Mouse (Mus musculus) heart, embryonic 12.5 days (tissue): Measurements from ENCODE around the gene Creb5. TPM values are rescaled to one million over a fixed set of nuclear protein-coding genes. Genes with fewer than 3 reads are reported as not detected.

Experiments used
- ATAC-seq: fragments of 200-750 bp; cut with Nextera tagmentation; 2 replicates; pipeline ENCODE4 v1.8.0; 2017; ENCODE audit warnings: moderate TSS enrichment, moderate library complexity; ENCODE audit not compliant: insufficient number of reproducible peaks, low FRiP score
- H3K27ac ChIP-seq: fragments of 300-500 bp; sonication (generic); 2 replicates; pipeline ENCODE4 v1.5.1; 2016; ENCODE audit warnings: mild to moderate bottlenecking, moderate library complexity; ENCODE audit not compliant: poor library complexity, severe bottlenecking
- H3K27me3 ChIP-seq: fragments of 300-500 bp; sonication (generic); replicated peaks from 2 replicates; pipeline ENCODE4 v1.6.1; 2016; ENCODE audit warnings: mild to moderate bottlenecking, moderate library complexity
- H3K36me3 ChIP-seq: fragments of 300-500 bp; sonication (generic); 2 replicates; pipeline ENCODE4 v1.6.1; 2016; ENCODE audit warnings: mild to moderate bottlenecking, moderate library complexity
- H3K4me1 ChIP-seq: fragments of 300-500 bp; sonication (generic); replicated peaks from 2 replicates; pipeline ENCODE4 v1.6.1; 2016; ENCODE audit warnings: mild to moderate bottlenecking
- H3K4me2 ChIP-seq: fragments of 300-500 bp; sonication (generic); 2 replicates; pipeline ENCODE4 v1.6.1; 2016; ENCODE audit warnings: mild to moderate bottlenecking, moderate library complexity
- H3K4me3 ChIP-seq: fragments of 300-500 bp; sonication (generic); 2 replicates; pipeline ENCODE4 v1.5.1; 2016; ENCODE audit warnings: mild to moderate bottlenecking
- H3K9ac ChIP-seq: fragments of 300-500 bp; sonication (generic); 2 replicates; pipeline ENCODE4 v1.6.1; 2016; ENCODE audit warnings: mild to moderate bottlenecking, moderate library complexity
- H3K9me3 ChIP-seq: fragments of 300-500 bp; sonication (generic); replicated peaks from 2 replicates; pipeline ENCODE4 v1.6.1; 2016; ENCODE audit warnings: mild to moderate bottlenecking, moderate library complexity
- WGBS: fragments of 180-500 bp; shearing (Covaris S2); methylation state at CpG from one replicate; pipeline ENCODE4 v1.1.7; 2016; 5-methylcytosine and 5-hydroxymethylcytosine counted together
- polyA plus RNA-seq: library from polyadenylated mRNA; unstranded; fragments of >200 nt; fragmentation: Nextera tagmentation; extraction: Ambion mirVana; gene quantifications from 2 replicates; pipeline ENCODE4 v1.2.1, GENCODE M21; 2016

Gene Creb5
- polyA plus RNA-seq, 1 experiment from 2014 or later: 34.9 TPM

DNA sequence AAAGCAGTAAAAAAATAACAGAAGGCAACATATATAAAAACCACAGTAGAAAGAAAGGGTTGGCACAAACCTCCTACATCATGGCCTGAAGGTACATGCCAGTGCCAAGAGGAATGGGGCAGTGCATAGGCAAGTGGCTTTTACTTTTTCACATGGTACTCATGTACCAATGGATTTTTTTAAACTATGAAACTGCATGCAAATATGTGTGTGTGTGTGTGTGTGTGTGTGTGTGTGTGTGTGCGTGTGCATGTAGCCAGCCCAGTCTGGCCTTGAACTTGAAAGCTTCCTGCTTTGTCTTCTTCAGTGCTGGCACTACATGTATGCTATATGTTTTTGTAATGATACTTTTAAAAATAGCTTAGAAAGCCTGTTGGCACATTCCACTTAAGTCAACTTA, 391.2 kb downstream of the Creb5 start:
- H3K4me1 ChIP-seq: peaks cover 5% of the 10 kb centered on the region; the same call in 1 of the 2 replicates
- H3K36me3 ChIP-seq: peaks cover 13% of the 10 kb centered on the region
- no peaks in the 10 kb centered on the region for H3K9me3 ChIP-seq
- no peak overlapping the region for H3K4me2 ChIP-seq
- H3K4me3 ChIP-seq: no peak overlapping the region
- ATAC-seq: no peak
- no peaks in the 10 kb centered on the region for H3K27me3 ChIP-seq
- WGBS: 75% methylated on average over 1 of the region's 1 CpGs
- H3K9ac ChIP-seq: no peak overlapping the region
- no peak overlapping the region for H3K27ac ChIP-seq

DNA sequence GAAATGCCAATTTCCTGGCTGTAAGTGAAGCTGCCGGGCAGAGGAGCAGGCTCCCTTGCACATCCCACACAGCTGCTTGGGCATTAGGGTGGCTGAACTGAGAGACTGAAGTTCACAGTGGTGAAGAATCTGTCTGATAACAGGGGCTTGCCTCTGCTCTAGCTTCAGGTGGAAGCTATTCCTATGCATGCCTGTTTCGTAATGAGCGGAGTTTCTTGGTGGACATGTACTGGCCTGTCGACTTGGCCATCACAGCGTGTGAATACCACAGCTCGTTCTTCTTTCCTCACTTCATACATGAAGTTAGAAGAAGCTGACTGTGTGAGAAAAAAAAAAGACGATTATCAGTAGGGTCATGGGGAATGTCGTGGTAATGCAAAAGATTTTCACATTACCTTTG, 393.0 kb downstream of the Creb5 start:
- no peak for ATAC-seq
- Histone ChIP-seq H3K27ac (no peak overlapping the region), H3K9ac (no peak overlapping the region), H3K36me3 (peaks cover 19% of the 10 kb centered on the region), H3K4me3 (no peak overlapping the region), H3K9me3 (no peaks in the 10 kb centered on the region), H3K4me1 (peaks cover 5% of the 10 kb centered on the region; the same call in 1 of the 2 replicates), H3K27me3 (no peaks in the 10 kb centered on the region), H3K4me2 (no peak overlapping the region)
- WGBS: 80% methylated on average over 8 of the region's 8 CpGs

DNA sequence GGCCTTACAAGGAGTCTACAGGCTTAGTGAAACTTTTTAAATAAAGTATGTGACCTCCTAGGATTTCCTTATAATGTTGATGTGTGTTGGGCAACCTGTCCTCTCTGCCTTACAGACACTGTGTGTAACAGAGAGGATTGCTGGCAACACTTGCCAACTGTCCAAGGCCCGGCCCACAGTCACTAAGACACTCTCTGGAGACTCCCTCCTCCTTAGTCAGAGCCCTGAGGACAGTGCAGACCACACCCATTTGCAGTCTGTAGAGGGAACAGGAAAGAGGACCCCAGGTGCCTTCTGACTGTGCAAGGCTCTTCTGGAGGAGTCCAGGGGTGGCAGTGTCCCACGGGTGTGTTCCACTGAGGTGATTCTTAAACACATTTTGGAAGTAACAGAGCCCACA, 397.3 kb downstream of the Creb5 start:
- Histone ChIP-seq H3K27me3 (no peaks in the 10 kb centered on the region), H3K4me2 (no peak overlapping the region), H3K36me3 (peaks cover 42% of the 10 kb centered on the region), H3K4me1 (no peaks in the 10 kb centered on the region), H3K9ac (no peak overlapping the region), H3K4me3 (no peak overlapping the region), H3K9me3 (no peaks in the 10 kb centered on the region), H3K27ac (no peak overlapping the region)
- 69% methylated on average over 2 of the region's 2 CpGs for WGBS
- ATAC-seq: no peak

DNA sequence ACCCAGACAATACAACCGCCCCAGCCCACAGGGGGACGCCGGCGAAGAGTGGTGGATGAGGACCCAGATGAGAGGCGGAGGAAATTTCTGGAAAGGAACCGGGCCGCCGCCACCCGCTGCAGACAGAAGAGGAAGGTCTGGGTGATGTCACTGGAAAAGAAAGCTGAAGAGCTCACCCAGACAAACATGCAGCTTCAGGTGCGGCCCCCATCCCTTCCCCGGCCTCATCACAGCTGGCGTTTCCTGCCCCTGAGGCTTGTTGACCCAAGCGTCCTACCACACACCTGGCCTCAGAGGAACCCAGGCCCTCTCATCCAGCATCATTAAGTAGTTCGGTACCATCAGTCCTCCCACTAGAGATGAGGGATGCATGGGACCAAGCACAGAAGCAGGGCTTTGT, 398.3 kb downstream of the Creb5 start:
- Histone ChIP-seq H3K4me3 (no peak overlapping the region), H3K9me3 (no peaks in the 10 kb centered on the region), H3K4me1 (no peaks in the 10 kb centered on the region), H3K4me2 (no peak overlapping the region), H3K36me3 (peaks cover 50% of the 10 kb centered on the region), H3K27ac (no peak overlapping the region), H3K9ac (no peak overlapping the region), H3K27me3 (no peaks in the 10 kb centered on the region)
- WGBS: 82% methylated on average over 14 of the region's 14 CpGs
- ATAC-seq: no peak

DNA sequence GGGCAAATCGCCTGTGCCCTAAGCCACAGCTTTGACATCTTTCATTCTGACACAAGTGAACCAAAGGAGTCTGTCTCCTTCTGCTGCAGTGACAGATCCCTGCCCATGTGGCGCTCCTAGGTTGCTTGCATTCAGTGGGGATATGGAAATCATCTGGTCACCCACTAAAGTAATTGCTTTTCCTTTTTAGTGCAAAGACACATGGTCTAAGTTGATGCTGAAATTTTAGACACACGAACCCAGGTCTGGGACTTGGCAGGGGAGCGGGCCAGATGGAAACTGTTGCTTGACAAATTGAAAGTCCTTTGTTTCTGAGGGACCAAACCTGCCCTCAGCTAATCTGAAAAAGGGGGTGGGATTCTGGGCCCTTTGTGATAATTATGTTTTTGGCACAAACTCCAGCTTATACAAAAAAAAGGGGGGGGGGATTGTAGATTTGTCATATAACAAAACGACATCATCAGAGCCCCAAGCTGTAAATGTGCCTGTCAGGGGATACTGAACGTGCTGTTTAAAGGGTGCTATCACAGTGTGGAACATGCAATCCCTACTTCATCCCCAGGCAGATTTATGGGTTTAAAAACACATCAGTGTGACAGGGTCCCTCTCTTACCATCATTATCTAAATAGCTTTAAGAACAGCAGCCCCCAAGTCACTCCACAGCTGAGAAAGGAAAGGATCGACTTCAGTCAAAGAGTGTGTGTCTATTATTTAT, 401.9 kb downstream of the Creb5 start:
- Histone ChIP-seq H3K27ac (no peak overlapping the region), H3K9me3 (no peaks in the 10 kb centered on the region), H3K27me3 (no peaks in the 10 kb centered on the region), H3K4me3 (no peak overlapping the region), H3K4me1 (no peaks in the 10 kb centered on the region), H3K4me2 (no peak overlapping the region), H3K9ac (no peak overlapping the region), H3K36me3 (peaks cover 54% of the 10 kb centered on the region)
- ATAC-seq: no peak
- 68% methylated on average over 7 of the region's 7 CpGs for WGBS

DNA sequence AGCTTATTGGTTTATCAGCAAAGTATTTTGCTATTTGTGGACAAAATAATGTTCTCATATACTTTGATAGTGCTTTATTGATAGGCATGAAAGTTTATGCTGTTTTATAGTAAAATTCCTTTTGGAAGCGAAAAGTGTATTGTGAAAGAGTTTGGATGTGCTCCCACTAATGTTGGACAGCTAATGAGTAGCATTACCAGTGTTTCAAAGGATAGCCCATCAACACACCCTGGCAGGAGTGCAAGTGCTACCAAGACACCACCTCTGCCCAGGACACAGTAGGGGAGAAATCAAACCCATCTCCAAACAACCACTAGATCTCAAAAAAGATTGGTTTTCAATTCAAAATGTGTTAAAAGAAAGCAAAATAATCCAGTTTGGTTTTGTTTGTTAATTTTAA, 403.9 kb downstream of the Creb5 start:
- no peak for ATAC-seq
- Histone ChIP-seq H3K4me2 (no peak overlapping the region), H3K9me3 (no peaks in the 10 kb centered on the region), H3K9ac (no peak overlapping the region), H3K4me1 (no peaks in the 10 kb centered on the region), H3K27me3 (no peaks in the 10 kb centered on the region), H3K27ac (no peak overlapping the region), H3K4me3 (no peak overlapping the region), H3K36me3 (peaks cover 51% of the 10 kb centered on the region)
- WGBS: 93% methylated on average over 1 of the region's 1 CpGs

DNA sequence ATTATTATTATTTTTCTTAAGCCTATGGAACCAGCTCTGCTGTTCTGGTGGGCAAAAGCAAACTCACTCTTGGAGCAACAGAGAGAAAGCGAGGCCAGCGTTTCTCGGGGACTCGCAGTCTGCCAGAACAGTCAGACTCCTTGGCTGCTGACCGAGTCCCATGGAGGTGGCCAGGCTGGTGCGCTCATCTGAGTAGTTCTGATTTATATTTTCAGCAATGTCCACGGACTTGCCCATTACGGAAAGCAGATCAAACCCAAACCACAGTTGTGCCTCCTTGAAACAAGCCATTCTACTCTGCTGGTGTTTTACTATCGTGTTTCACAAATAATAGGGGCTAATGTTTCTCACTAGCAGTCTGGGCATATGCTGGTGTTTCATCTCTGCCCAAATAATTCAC, 408.1 kb downstream of the Creb5 start:
- Histone ChIP-seq H3K4me1 (no peaks in the 10 kb centered on the region), H3K27me3 (no peaks in the 10 kb centered on the region), H3K9ac (no peak overlapping the region), H3K4me3 (no peak overlapping the region), H3K36me3 (peaks cover 35% of the 10 kb centered on the region), H3K4me2 (no peak overlapping the region), H3K27ac (no peak overlapping the region), H3K9me3 (no peaks in the 10 kb centered on the region)
- no peak for ATAC-seq
- WGBS: 83% methylated on average over 9 of the region's 9 CpGs

DNA sequence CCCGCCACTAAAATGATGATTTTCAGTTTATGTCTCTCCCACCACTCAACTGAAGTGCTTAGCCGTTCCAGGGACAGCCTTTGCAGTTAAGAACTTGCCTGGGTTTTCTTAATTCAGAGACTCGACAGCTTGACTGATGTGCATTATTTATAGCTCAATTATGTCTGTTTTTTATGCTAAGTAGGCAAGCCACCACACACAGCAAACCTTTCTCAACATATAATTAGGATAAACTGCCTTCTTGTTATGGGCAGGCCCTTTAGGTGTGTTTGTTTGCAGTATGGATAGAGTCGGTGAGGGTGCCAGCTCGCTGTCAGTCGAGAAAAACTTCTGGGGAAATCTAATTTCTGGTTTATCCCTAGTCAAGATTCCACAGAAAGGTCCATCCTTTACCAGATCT, 409.4 kb downstream of the Creb5 start:
- Histone ChIP-seq H3K4me2 (no peak overlapping the region), H3K4me3 (no peak overlapping the region), H3K9me3 (no peaks in the 10 kb centered on the region), H3K4me1 (no peaks in the 10 kb centered on the region), H3K27ac (no peak overlapping the region), H3K27me3 (no peaks in the 10 kb centered on the region), H3K36me3 (peaks cover 34% of the 10 kb centered on the region), H3K9ac (no peak overlapping the region)
- 63% methylated on average over 6 of the region's 6 CpGs for WGBS
- ATAC-seq: no peak

DNA sequence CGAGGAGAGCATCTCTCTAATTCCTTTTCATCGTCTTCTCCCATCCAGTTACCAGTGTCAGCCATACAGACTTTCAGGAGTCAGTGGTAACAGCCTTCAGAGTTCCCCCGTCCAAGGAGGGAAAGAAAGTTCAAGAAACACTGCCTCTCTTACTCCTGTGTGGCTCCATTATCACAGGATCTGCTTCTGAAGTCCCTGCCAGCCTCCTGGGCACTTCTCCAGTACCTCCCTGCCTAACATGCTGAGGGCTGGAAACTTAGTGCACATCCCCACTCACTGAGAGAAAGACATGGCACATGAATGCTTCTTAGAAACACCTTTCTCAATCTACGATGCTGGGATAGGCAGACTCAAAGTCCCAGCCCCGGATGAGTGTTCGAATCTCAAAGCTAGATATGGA, 409.9 kb downstream of the Creb5 start:
- ATAC-seq: no peak

DNA sequence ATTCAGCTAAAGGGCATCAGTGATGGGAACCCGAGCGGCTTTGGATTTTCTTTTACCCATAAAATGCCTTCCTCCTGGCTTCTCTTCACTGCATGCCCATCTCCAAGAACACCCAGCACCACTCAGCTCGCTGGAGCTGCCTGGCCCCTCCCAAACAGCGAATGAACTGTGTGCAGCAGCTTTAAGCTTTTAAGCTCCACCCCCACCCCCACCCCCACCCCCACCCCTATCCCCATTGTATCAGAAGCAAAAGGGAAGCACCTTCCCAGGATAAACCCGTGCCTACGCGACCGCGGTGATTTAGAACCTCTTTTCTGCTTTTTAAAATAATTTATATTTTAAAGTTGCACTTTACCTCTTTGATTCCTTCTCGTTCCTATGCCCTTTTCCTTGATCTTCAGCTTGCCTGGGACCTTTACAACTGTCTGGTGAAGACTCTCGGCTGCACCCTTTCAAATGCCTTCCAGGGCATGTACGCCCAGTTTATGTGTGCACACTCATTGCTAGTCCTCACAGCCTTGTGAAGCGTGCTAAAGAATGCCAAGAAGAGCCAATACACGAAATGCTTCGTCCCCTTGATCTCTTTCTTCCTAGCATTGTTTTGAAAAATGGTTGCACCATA, 411.2 kb downstream of the Creb5 start:
- Histone ChIP-seq H3K27me3 (no peaks in the 10 kb centered on the region), H3K9ac (no peak overlapping the region), H3K4me2 (peak overlapping the region; percentile 21; the same call in 1 of the 2 replicates), H3K27ac (no peak overlapping the region), H3K4me1 (no peaks in the 10 kb centered on the region), H3K36me3 (peaks cover 28% of the 10 kb centered on the region), H3K4me3 (no peak overlapping the region), H3K9me3 (no peaks in the 10 kb centered on the region)
- no peak for ATAC-seq
- WGBS: 21% methylated on average over 15 of the region's 15 CpGs

More for the DNA sequence above, 409.9 kb downstream of the Creb5 start:
- 78% methylated on average over 6 of the region's 6 CpGs for WGBS
- no peak overlapping the region for H3K4me2 ChIP-seq
- H3K27me3 ChIP-seq: no peaks in the 10 kb centered on the region
- H3K27ac ChIP-seq: no peak overlapping the region
- H3K9ac ChIP-seq: no peak overlapping the region
- peaks cover 34% of the 10 kb centered on the region for H3K36me3 ChIP-seq
- H3K4me3 ChIP-seq: no peak overlapping the region
- H3K9me3 ChIP-seq: no peaks in the 10 kb centered on the region
- no peaks in the 10 kb centered on the region for H3K4me1 ChIP-seq

DNA sequence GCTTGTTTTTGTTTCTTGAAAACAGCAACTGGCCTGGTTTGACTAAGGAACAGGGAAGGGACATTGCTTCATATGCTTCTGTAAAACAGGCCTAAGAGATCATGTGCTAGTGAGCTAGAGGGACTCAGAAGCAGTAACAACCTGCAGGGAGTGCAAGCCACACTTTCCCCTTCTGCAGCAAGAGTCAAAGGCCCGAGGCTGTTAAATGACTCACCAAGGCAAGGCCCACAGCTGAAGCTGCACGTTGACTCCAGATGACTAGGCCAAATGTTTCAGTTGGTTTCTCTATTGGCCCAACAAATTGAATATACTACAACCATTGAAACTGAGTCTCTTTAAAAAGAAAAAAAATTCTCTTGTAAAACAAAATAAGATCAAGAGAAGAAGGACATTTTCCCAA, 417.4 kb downstream of the Creb5 start:
- ATAC-seq: no peak
- Histone ChIP-seq H3K27me3 (no peaks in the 10 kb centered on the region), H3K36me3 (no peaks in the 10 kb centered on the region), H3K4me2 (no peak overlapping the region), H3K4me3 (no peak overlapping the region), H3K9ac (no peak overlapping the region), H3K9me3 (no peaks in the 10 kb centered on the region), H3K4me1 (0 out of 2 replicates have a peak, but pooled peaks cover 2% of the 10 kb centered on the region), H3K27ac (no peak overlapping the region)
- WGBS: 44% methylated on average over 2 of the region's 2 CpGs
